Mouse (Mus musculus): Measurements from ENCODE around the gene Bmpr2. TPM values are rescaled to one million over a fixed set of nuclear protein-coding genes. Genes with fewer than 3 reads are reported as not detected.

Gene Bmpr2
- total RNA-seq, 2 experiments from 2014 or later: 99.0 to 103 TPM

GRCm38 (mm10) chr1:59789741-59790140, 26.5 kb downstream of the Bmpr2 start:
- peak; percentile 14 to 29 for DNase-seq (ENCODE audit: low spot score in 2 of 2)

GRCm38 (mm10) chr1:59795336-59795735, 32.1 kb downstream of the Bmpr2 start:
- DNase-seq (ENCODE audit: low spot score in 2 of 2): peak; percentile 24 to 49

DNA sequence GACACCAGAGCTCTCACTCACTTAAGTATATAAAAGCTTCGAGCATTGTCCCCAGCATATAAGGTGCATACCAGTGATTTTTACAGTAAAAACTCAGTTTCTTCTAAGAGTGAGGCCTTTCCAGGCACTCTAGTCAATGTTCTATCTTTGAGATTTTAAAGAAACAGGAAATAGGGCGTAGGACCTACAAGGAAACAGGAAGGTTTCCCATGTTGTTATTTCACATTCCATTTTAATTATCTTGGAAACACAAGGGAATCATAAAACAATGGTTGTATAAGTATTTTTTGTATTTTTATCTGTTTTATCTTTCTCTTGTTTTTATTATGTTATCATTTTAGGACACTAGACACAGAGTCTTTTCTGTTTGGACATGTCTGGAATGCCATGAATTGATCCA, 34.7 kb downstream of the Bmpr2 start:
- DNase-seq (ENCODE audit: low spot score in 2 of 2): no peak

GRCm38 (mm10) chr1:59804363-59804762, 41.2 kb downstream of the Bmpr2 start:
- no peak for DNase-seq (ENCODE audit: low spot score in 2 of 2)

DNA sequence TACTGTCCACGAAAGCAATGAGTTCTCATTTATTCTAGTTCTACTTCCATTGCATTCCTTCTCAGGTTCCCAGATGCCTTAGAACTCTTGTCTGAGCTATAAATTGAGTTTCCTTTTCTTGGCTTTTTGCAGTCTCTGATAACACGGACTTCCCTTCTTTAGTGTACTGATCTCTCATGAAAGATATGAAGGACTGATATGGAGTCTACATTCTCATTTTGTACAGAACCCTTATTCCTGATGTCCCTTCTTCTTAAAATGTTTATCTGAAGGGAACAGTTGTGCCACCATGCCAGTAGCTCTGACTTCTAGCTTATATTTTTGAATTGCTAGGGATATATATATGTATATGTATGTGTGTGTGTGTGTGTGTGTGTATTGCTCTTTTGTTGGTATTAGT, 46.7 kb downstream of the Bmpr2 start:
- no peak for DNase-seq (ENCODE audit: low spot score in 2 of 2)

GRCm38 (mm10) chr1:59812782-59813181, 49.6 kb downstream of the Bmpr2 start:
- no peak for DNase-seq (ENCODE audit: low spot score in 2 of 2)

GRCm38 (mm10) chr1:59825421-59825820, 62.2 kb downstream of the Bmpr2 start:
- DNase-seq (ENCODE audit: low spot score in 2 of 2): no peak

DNA sequence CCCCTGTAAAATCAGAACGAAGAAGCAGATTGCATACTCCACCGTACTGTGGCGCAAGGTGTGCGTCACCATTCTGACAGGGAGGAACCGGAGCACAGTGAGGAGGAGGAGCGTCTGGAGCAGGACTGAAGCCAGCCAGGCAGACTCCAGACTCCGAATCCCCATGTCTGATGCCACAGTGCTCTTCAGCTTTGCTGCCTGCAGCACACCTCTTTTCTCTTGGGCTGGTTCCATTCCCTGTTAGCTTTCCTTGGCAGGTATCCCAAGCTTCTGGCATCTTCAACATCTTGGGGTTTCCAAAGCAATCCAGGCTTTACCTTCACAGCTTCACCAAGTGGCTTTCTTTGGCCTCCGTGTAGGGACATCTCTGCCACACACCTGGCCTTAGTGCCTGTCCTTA, 63.4 kb downstream of the Bmpr2 start:
- DNase-seq (ENCODE audit: low spot score in 2 of 2): no peak

DNA sequence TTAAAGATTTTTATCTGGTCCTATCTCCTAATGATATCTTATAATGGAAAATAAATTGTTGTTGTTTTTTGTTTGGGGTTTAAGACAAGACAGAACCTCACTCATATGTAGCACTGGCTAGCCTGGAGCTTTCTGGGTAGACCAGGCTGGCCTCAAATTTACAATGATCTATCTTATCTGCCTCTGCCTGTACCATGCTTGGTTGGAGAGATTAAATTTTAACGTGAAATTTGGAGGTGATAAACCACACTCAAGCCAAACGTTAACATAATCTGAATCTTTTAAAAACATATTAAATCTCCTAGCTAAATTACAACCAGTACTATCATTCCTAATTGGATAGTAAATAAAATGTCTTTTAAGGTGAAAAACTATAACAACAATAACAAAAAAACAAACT, 66.2 kb downstream of the Bmpr2 start:
- DNase-seq (ENCODE audit: low spot score in 2 of 2): no peak

GRCm38 (mm10) chr1:59830194-59830593, 67.0 kb downstream of the Bmpr2 start:
- no peak for DNase-seq (ENCODE audit: low spot score in 2 of 2)

GRCm38 (mm10) chr1:59833723-59834122, 70.5 kb downstream of the Bmpr2 start:
- DNase-seq (ENCODE audit: low spot score in 2 of 2): peak; percentile 17 to 20

GRCm38 (mm10) chr1:59848327-59848726, 85.1 kb downstream of the Bmpr2 start:
- no peak for DNase-seq (ENCODE audit: low spot score in 2 of 2)

GRCm38 (mm10) chr1:59859046-59859445, 95.8 kb downstream of the Bmpr2 start:
- DNase-seq (ENCODE audit: low spot score in 2 of 2): no peak

GRCm38 (mm10) chr1:59862144-59862543, 98.9 kb downstream of the Bmpr2 start:
- DNase-seq (ENCODE audit: low spot score in 2 of 2): no peak

GRCm38 (mm10) chr1:59868041-59868440, 104.8 kb downstream of the Bmpr2 start:
- no peak for DNase-seq (ENCODE audit: low spot score in 2 of 2)

DNA sequence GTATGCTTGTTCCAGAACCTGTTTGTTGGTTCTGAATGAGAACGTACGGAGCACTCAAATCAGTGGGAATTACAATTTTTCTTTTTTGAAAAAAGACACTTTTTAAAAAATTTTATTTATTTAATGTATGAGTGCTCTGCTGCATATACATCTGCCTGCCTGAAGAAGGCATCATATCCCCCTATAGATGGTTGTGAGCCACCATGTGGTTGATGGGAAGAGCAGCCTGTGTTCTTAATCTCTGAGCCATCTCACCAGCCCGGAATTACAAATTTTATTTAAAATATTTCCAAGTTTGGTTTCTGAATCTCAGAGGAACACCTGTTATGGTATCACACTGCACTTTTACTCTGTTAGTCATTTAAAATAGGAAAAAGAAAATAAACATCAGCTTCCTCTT, 110.8 kb downstream of the Bmpr2 start:
- no peak for DNase-seq (ENCODE audit: low spot score in 2 of 2)

DNA sequence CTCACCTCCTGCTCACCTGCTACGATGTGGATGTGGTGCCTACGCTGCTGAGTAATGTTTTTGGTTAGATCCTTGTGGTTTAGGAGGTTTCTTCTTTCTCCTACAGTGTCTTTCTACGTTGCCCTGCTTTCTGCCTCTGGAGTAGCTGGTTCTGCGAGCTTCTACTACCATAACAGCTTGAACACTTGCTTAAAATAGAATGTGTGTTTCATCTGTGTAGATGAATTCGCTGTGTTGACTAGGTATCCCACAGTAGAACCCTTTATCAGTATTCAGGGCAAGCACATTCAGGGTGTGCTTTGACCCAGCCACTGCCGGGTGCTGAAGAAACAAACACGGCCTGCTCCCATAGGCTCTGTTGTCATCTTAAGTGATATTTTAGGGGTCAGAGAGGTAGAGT, 114.9 kb downstream of the Bmpr2 start:
- no peak for DNase-seq (ENCODE audit: low spot score in 2 of 2)

- peak; percentile 84 to 86 for DNase-seq (ENCODE audit: low spot score in 2 of 2)
Measured at GRCm38 (mm10) chr1:59883349-59884134, 120.3 kb downstream of the Bmpr2 start.

DNA sequence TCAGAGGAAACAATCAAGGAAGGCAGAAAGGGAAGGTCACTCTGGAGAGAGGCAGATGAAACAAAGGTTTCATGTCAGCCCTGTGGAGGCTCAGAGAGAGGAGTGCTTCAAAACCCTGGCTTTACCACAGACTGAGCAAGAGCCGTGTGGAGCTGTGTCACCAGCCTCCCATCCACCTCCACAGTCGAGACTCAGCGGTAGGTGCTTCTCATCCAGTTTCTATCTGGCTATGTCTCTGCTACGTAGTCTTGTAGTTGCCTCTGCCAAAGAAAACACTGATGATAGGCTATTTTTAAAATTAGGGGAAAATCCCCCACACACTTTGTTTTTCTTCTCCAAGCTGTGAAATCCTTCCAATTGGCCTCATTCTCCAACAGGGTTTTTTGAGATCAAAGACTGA, 123.7 kb downstream of the Bmpr2 start:
- no peak for DNase-seq (ENCODE audit: low spot score in 2 of 2)

DNA sequence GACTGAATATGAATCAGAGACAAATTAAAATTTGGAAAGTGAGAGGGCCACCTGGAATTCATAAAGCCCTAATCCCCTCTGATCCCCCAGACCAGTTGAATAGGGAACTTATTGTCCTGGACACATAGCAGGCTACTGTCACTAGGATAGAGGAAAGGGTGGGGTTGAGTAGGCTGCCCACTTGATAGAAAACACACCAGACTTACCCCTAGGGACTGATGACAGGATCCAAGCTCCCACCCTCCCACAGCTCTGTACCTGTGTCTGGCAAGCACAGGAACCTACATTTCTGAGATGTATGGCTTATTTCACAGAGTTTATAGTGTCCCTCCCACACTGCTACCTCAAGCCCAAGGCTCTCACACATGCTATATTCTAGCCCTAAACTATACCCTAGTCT, 124.8 kb downstream of the Bmpr2 start:
- DNase-seq (ENCODE audit: low spot score in 2 of 2): no peak

- no peak for DNase-seq (ENCODE audit: low spot score in 2 of 2)
Measured at GRCm38 (mm10) chr1:59891185-59891584, 128.0 kb downstream of the Bmpr2 start.

GRCm38 (mm10) chr1:59892777-59893176, 129.6 kb downstream of the Bmpr2 start:
- DNase-seq (ENCODE audit: low spot score in 2 of 2): no peak

DNA sequence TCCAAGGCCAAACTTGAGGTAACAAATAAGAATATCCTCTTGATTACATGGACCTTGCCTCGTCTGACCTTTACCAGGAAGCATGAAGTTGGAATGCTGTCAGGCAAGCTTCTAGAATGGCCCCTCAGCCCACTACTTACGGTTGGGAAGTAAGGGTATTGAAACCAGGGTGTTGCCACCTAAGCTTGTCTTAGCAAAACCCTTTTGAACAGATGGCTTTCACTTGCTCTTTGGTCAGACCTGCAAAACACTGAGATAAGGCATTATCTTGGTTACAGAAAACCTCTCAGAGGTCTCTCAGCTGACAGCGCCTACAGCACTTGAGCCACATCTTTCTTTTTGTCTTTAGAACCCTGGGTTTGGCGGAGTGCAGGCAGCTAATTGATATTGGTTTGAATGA, 130.8 kb downstream of the Bmpr2 start:
- DNase-seq (ENCODE audit: low spot score in 2 of 2): no peak
